Mouse (Mus musculus) G1E (cell line): Measurements from ENCODE around the gene Pappa2.

Experiments
- CTCF ChIP-seq: IDR thresholded peaks from 2 replicates; pipeline ENCODE4 v1.5.1; 2012; ENCODE audit warnings: low read depth, low read length, inconsistent platforms, mixed read lengths
- GATA1 ChIP-seq: IDR thresholded peaks from 2 replicates; pipeline ENCODE4 v1.6.1; 2012; ENCODE audit warnings: borderline replicate concordance, low read length, inconsistent platforms, mixed read lengths
- POLR2AphosphoS5 ChIP-seq: IDR thresholded peaks from 2 replicates; pipeline ENCODE4 v1.6.1; 2012; ENCODE audit warnings: low read depth, low read length, inconsistent platforms; ENCODE audit not compliant: insufficient replicate concordance
- TAL1 ChIP-seq: conservative IDR thresholded peaks from 2 replicates; pipeline ENCODE4 v1.6.1; 2012; ENCODE audit warnings: low read depth, low read length, inconsistent platforms, mixed read lengths

GRCm38 (mm10) chr1:158740949-158741348, 239.3 kb downstream of the Pappa2 start:
- TF ChIP-seq CTCF (no peak), GATA1 (no peak), TAL1 (no peak), POLR2AphosphoS5 (no peak)
